Mouse (Mus musculus) neural tube, embryonic 11.5 days (tissue): Measurements from ENCODE around the gene Lcp1. TPM values are rescaled to one million over a fixed set of nuclear protein-coding genes. Genes with fewer than 3 reads are reported as not detected.

Experiments
- ATAC-seq: fragments of 200-750 bp; cut with Nextera tagmentation; 2 replicates; pipeline ENCODE4 v1.8.0; 2017; ENCODE audit warnings: moderate number of reproducible peaks, mild to moderate bottlenecking, moderate TSS enrichment, moderate library complexity; ENCODE audit not compliant: insufficient read depth, low FRiP score, low TSS enrichment
- DNase-seq: peaks from one replicate; pipeline ENCODE4 v3.0.0-alpha.2; 2015; ENCODE audit warnings: low spot score
- H3K27ac ChIP-seq: fragments of 300-500 bp; sonication (generic); 2 replicates; pipeline ENCODE4 v1.5.1; 2014; ENCODE audit warnings: low read depth, mild to moderate bottlenecking, low read length
- H3K27me3 ChIP-seq: fragments of 300-500 bp; sonication (generic); 2 replicates; pipeline ENCODE4 v1.6.1; 2014; ENCODE audit warnings: mild to moderate bottlenecking, low read length, mixed read lengths; ENCODE audit not compliant: control insufficient read depth, insufficient read depth
- H3K36me3 ChIP-seq: fragments of 300-500 bp; sonication (generic); 2 replicates; pipeline ENCODE4 v1.6.1; 2014; ENCODE audit warnings: mild to moderate bottlenecking, low read length, moderate library complexity, mixed read lengths; ENCODE audit not compliant: control insufficient read depth, insufficient read depth
- H3K4me1 ChIP-seq: fragments of 300-500 bp; sonication (generic); 2 replicates; pipeline ENCODE4 v1.6.1; 2014; ENCODE audit warnings: low read length, mixed read lengths; ENCODE audit not compliant: control insufficient read depth, insufficient read depth
- H3K4me2 ChIP-seq: fragments of 300-500 bp; sonication (generic); 2 replicates; pipeline ENCODE4 v1.6.1; 2014; ENCODE audit warnings: low read depth, mild to moderate bottlenecking, moderate library complexity
- H3K4me3 ChIP-seq: fragments of 300-500 bp; sonication (generic); 2 replicates; pipeline ENCODE4 v1.5.1; 2014; ENCODE audit warnings: low read depth, low read length
- H3K9ac ChIP-seq: fragments of 300-500 bp; sonication (generic); 2 replicates; pipeline ENCODE4 v1.6.1; 2014; ENCODE audit warnings: mild to moderate bottlenecking, low read length
- H3K9me3 ChIP-seq: fragments of 300-500 bp; sonication (generic); 2 replicates; pipeline ENCODE4 v1.6.1; 2016; ENCODE audit warnings: low read length; ENCODE audit not compliant: control insufficient read depth
- WGBS: fragments of 180-500 bp; shearing (Covaris S2); extraction: QIAGEN DNeasy Blood & Tissue Kit; methylation state at CpG from one replicate; pipeline ENCODE4 v1.1.7; 2014; 5-methylcytosine and 5-hydroxymethylcytosine counted together
- polyA plus RNA-seq: library from polyadenylated mRNA; unstranded; fragments of >200 nt; fragmentation: Nextera tagmentation; extraction: Ambion mirVana; gene quantifications from 2 replicates; pipeline ENCODE4 v1.2.1, GENCODE M21; 2014

Gene Lcp1
- polyA plus RNA-seq, 1 experiment from 2014 or later: 34.8 TPM

DNA sequence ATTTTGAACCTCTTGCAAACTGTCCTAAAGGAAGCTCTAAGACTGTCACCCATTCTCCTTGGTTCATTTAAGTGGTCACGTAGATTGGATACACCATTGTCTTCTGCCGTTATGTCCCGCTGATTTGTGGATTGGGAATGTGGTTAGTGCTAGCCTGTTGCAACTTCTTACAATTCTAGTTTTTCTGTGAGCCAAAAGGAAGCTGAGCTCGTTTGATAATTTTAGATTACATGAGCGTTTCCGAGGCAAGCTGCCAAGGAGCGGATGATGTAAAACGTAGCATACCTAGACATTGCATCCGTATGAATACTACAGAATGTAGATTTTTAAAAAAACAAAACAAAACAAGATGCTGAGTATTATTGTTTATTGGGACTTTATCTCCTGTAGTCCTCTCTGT is 17.3 kb downstream of the Lcp1 start:
- Histone ChIP-seq H3K4me3 (no peak overlapping the region), H3K36me3 (no peaks in the 10 kb centered on the region), H3K4me1 (no peaks in the 10 kb centered on the region), H3K27ac (no peak overlapping the region), H3K9me3 (no peaks in the 10 kb centered on the region), H3K4me2 (no peak overlapping the region), H3K27me3 (no peaks in the 10 kb centered on the region), H3K9ac (no peak overlapping the region)
- DNase-seq: no peak
- WGBS: 87% methylated on average over 9 of the region's 9 CpGs
- ATAC-seq: no peak

DNA sequence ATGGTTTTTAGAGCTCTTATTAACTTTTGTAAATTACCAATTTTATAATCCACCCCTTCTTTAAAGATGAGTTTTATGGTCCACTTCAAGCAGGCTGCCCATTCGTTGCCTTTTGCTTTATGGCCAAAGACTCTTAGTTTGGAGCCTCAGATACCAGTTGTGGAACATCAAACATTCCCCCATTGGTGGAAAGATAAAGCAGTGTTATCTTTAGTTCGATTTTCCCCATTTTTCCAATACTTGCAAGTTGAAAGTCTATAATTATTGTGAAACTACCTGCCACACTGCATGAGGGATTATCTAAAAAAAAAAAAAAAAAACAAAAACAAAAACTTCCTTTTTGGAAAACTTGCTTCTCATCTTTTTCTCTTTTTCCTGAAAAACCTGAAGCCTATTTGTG is 19.8 kb downstream of the Lcp1 start:
- H3K4me1 ChIP-seq: no peaks in the 10 kb centered on the region
- no peaks in the 10 kb centered on the region for H3K36me3 ChIP-seq
- H3K27ac ChIP-seq: no peak overlapping the region
- no peak overlapping the region for H3K4me3 ChIP-seq
- no peak overlapping the region for H3K9ac ChIP-seq
- H3K4me2 ChIP-seq: no peak overlapping the region
- WGBS: 63% methylated on average over 2 of the region's 2 CpGs
- DNase-seq (no peak), ATAC-seq (no peak)
- no peaks in the 10 kb centered on the region for H3K27me3 ChIP-seq
- H3K9me3 ChIP-seq: no peaks in the 10 kb centered on the region

DNA sequence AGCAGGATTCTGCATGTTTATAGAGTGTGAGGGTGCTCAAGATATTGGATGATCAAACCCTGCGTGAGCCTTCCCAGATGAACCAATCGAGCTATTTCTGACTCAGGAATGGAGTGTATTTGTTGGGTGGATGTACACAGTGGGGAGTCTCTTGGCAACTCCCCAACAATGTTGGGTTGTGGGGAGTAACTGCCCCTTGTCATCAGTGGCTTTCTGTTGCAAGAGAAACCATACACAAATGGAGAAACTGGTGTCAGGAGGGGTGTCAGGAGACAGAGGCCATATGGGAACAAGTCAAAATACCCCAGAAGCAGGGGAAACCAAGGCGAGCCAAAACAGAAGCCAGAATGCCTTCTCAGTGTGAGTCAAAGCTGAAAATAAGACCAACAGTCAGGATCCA is 20.2 kb downstream of the Lcp1 start:
- no peak overlapping the region for H3K9ac ChIP-seq
- no peak overlapping the region for H3K4me3 ChIP-seq
- DNase-seq (no peak), ATAC-seq (no peak)
- 78% methylated on average over 3 of the region's 3 CpGs for WGBS
- no peaks in the 10 kb centered on the region for H3K9me3 ChIP-seq
- no peaks in the 10 kb centered on the region for H3K4me1 ChIP-seq
- H3K36me3 ChIP-seq: no peaks in the 10 kb centered on the region
- no peak overlapping the region for H3K27ac ChIP-seq
- H3K27me3 ChIP-seq: no peaks in the 10 kb centered on the region
- no peak overlapping the region for H3K4me2 ChIP-seq

DNA sequence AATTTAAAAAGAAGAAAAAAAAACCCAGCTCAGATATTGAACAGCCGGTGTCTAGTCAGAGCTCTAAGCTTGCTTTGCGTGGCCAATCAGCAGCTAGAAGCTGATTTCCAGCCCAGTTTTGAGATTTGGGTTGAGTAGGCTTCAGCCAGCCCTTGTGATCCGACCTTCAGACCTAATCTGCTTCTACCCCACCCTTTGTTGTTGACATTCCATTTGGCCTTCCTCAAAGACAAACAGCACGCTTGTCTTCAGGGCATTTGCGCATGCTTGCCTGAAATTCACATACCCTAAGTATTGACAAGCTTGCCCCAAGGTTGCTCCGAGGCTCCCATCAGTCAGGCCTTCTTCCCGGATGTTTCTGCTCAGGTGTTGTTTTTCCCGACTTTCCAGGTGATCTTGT is 23.6 kb downstream of the Lcp1 start:
- Histone ChIP-seq H3K4me2 (no peak overlapping the region), H3K9ac (no peak overlapping the region), H3K4me3 (no peak overlapping the region), H3K4me1 (no peaks in the 10 kb centered on the region), H3K27me3 (no peaks in the 10 kb centered on the region), H3K9me3 (no peaks in the 10 kb centered on the region), H3K27ac (no peak overlapping the region), H3K36me3 (no peaks in the 10 kb centered on the region)
- DNase-seq: no peak
- ATAC-seq: no peak
- WGBS: 87% methylated on average over 8 of the region's 8 CpGs

DNA sequence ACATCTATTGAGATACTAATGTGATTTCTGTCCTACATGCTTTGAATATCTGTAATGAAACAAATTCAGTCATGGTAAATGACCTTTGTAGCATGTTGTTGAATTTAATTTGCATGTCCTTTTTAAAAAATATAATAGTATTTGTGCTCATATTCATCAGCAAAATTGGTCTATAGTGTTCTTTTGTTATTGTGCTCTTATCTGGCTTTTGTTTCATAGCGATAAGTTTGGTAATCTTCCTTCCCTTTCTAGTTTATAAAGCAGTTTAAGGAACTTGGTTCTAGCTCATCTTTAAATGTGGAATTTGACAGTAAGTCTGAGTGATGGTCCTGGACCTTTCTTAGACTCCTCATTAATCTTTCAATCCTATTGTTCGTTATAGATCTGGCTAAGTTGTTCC is 28.5 kb downstream of the Lcp1 start:
- H3K9ac ChIP-seq: no peak overlapping the region
- H3K4me3 ChIP-seq: no peak overlapping the region
- no peaks in the 10 kb centered on the region for H3K4me1 ChIP-seq
- WGBS: 91% methylated on average over 2 of the region's 2 CpGs
- DNase-seq: no peak
- ATAC-seq: no peak
- no peaks in the 10 kb centered on the region for H3K9me3 ChIP-seq
- no peaks in the 10 kb centered on the region for H3K27me3 ChIP-seq
- H3K4me2 ChIP-seq: no peak overlapping the region
- no peaks in the 10 kb centered on the region for H3K36me3 ChIP-seq
- no peak overlapping the region for H3K27ac ChIP-seq

DNA sequence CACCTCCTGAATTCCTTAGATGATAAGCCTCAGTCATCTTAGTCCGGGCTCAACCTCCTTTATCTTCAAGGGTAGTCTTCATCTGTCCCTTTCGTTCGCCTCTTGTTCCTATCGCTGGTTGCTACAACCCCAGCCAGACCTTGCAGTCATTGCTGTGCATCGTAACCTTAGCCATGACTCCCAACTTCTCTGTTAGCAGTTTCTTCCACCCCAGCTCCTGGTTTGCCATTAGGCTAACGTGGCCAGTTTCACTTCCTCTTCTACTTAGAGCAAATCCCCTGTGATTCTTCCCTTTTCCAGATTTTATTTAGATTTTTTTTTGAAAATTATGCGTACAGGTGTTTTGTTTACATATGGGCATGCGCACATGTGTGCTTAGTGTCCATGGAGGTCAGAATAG is 33.0 kb downstream of the Lcp1 start:
- DNase-seq: no peak
- no peak for ATAC-seq
- Histone ChIP-seq H3K27me3 (no peaks in the 10 kb centered on the region), H3K9ac (no peak overlapping the region), H3K36me3 (no peaks in the 10 kb centered on the region), H3K9me3 (no peaks in the 10 kb centered on the region), H3K4me1 (no peaks in the 10 kb centered on the region), H3K4me3 (no peak overlapping the region), H3K4me2 (no peak overlapping the region), H3K27ac (no peak overlapping the region)
- WGBS: 89% methylated on average over 8 of the region's 8 CpGs

DNA sequence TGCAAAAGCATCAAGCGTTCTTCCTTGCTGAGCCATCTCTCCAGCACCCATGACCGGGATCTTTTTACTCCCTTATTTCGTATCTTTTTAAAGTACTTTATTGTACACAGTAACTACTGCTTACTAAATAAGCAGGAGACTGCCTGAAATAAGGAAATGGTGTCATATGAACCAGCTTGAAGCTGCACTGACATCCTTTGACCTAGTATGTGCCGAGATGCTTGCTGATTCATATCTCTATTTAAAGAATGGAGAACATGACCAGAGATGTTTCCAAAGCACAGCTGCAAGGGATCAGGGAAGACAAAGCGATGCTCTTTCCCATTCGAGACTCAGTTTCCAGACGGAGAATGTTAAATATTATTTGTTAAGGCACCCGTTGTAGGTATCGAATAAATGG is 33.4 kb downstream of the Lcp1 start:
- no peak overlapping the region for H3K27ac ChIP-seq
- H3K9ac ChIP-seq: no peak overlapping the region
- WGBS: 91% methylated on average over 9 of the region's 9 CpGs
- no peak for ATAC-seq
- no peak for DNase-seq
- H3K36me3 ChIP-seq: no peaks in the 10 kb centered on the region
- no peaks in the 10 kb centered on the region for H3K9me3 ChIP-seq
- no peaks in the 10 kb centered on the region for H3K4me1 ChIP-seq
- H3K4me2 ChIP-seq: no peak overlapping the region
- no peak overlapping the region for H3K4me3 ChIP-seq
- no peaks in the 10 kb centered on the region for H3K27me3 ChIP-seq

DNA sequence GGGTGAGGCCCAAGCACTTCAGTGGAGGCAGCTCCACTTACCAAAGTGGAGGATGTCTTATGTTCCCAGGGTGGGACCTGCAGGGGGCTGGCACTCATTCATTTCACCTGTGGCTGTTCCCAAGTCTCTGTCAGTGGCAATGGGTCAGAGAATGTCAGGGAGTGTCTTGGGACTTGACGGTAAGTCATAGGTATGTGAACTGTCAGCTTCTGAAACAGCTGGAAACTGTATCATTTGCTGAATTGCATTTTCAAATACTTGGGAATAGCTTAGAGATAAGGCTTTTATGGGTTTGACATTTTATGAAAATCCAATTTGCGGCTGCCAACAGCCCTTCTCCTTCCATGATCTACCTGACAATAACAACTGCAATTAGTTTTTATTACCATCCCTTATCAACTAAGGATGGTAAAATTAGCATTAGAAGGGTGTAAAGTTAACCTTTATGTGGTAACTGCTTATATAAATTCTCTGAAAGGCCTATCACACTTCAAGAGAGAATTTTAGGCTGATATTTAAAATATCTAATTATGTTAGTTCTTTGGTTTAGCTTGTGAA is 34.8 kb downstream of the Lcp1 start:
- Histone ChIP-seq H3K4me1 (no peaks in the 10 kb centered on the region), H3K4me3 (no peak overlapping the region), H3K27ac (no peak overlapping the region), H3K9me3 (no peaks in the 10 kb centered on the region), H3K27me3 (no peaks in the 10 kb centered on the region), H3K36me3 (no peaks in the 10 kb centered on the region), H3K9ac (no peak overlapping the region), H3K4me2 (no peak overlapping the region)
- ATAC-seq: no peak
- DNase-seq: no peak
- WGBS: 85% methylated on average over 2 of the region's 2 CpGs

DNA sequence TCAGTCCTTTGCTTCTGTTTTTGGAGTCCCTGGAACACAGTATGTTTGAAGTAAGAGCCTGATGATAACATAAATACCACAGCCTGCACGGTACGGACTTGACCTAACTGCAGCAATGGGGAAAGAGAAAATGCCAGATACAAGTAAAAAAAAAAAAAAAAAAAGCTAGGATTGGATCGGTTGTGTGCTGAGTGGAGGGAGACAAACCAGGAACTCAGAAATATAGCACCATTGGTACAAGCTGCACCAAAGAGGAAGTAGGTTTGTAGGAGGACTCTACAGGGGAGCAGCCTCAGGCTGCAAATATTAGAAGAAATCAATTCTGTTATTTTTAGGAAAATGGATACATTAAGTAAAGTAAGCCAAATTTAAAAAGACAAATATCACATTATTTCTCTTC is 37.6 kb downstream of the Lcp1 start:
- Histone ChIP-seq H3K9ac (no peak overlapping the region), H3K27ac (no peak overlapping the region), H3K4me2 (no peak overlapping the region), H3K4me1 (no peaks in the 10 kb centered on the region), H3K27me3 (no peaks in the 10 kb centered on the region), H3K36me3 (no peaks in the 10 kb centered on the region), H3K9me3 (no peaks in the 10 kb centered on the region), H3K4me3 (no peak overlapping the region)
- 92% methylated on average over 3 of the region's 3 CpGs for WGBS
- DNase-seq (no peak), ATAC-seq (no peak)
